Mouse (Mus musculus): ENCODE measurements around the gene Cdkn1c.

GRCm38 (mm10) chr7:143506675-143507074 lies 45.8 kb upstream of the Cdkn1c start:
- TF ChIP-seq CTCF (IDR thresholded peaks at IDR 0.05 in 2 of 3, conservative IDR thresholded peaks at IDR 0.05 in 1 of 3; ENCODE audit: control insufficient read depth in 1 of 3, insufficient read depth in 1 of 3, low read depth in 2 of 3, low read length in 3 of 3, poor library complexity in 1 of 3, severe bottlenecking in 1 of 3) (peak; percentile 77 to 97 (median 97)), EP300 (IDR thresholded peaks at IDR 0.05; ENCODE audit: low read depth in 1 of 2, low read length in 2 of 2) (no peak), POLR2A (IDR thresholded peaks at IDR 0.05; ENCODE audit: control insufficient read depth in 1 of 2, insufficient read depth in 1 of 2, low read depth in 1 of 2, low read length in 2 of 2, poor library complexity in 1 of 2) (no peak), GATA1 (IDR thresholded peaks at IDR 0.05; ENCODE audit: low read depth, low read length) (no peak), NELFE (IDR thresholded peaks at IDR 0.05; ENCODE audit: low read depth, low read length) (no peak), E2F4 (IDR thresholded peaks at IDR 0.05; ENCODE audit: borderline replicate concordance, low read depth, low read length) (no peak), GABPA (IDR thresholded peaks at IDR 0.05; ENCODE audit: low read depth, low read length) (no peak), MAFK (IDR thresholded peaks at IDR 0.05; ENCODE audit: borderline replicate concordance, low read depth, low read length) (no peak), MEF2A (IDR thresholded peaks at IDR 0.05; ENCODE audit: extremely low read depth, insufficient replicate concordance, low read depth, low read length, poor library complexity, severe bottlenecking) (no peak), KAT2A (conservative IDR thresholded peaks at IDR 0.05; ENCODE audit: low read depth, low read length) (no peak), ZKSCAN1 (IDR thresholded peaks at IDR 0.05; ENCODE audit: low read depth, low read length) (no peak)

All from MEL (cell line).